Mouse (Mus musculus): Measurements from ENCODE around the gene Pa2g4.

GRCm38 (mm10) chr10:128613154-128613440 lies 47.3 kb upstream of the Pa2g4 start:
- TF ChIP-seq ZC3H11A (IDR thresholded peaks at IDR 0.05; ENCODE audit: borderline replicate concordance, low read depth, low read length) = no peak
- TF ChIP-seq CHD2 (IDR thresholded peaks at IDR 0.05; ENCODE audit: low read depth, low read length) = no peak
- TF ChIP-seq MAFK (IDR thresholded peaks at IDR 0.05; ENCODE audit: insufficient read depth, low read depth, low read length) = no peak
- no peak for TF ChIP-seq ZNF384 (IDR thresholded peaks at IDR 0.05; ENCODE audit: low read depth, low read length)
